Mouse (Mus musculus) natural killer cell, adult 2 months (primary cell): ENCODE results near the gene Gm14325.
"Not testable (repeated sequence)": the region's sequence is repeated elsewhere in the genome, so short reads cannot be mapped to it uniquely, and the experiment has no call there.

Experiments used
- DNase-seq, 2 experiments: peaks; one replicate each; pipeline ENCODE4 v3.0.0; 2022; ENCODE audit warnings: low spot score in 2 of 2

The Gm14325 gene

DNA sequence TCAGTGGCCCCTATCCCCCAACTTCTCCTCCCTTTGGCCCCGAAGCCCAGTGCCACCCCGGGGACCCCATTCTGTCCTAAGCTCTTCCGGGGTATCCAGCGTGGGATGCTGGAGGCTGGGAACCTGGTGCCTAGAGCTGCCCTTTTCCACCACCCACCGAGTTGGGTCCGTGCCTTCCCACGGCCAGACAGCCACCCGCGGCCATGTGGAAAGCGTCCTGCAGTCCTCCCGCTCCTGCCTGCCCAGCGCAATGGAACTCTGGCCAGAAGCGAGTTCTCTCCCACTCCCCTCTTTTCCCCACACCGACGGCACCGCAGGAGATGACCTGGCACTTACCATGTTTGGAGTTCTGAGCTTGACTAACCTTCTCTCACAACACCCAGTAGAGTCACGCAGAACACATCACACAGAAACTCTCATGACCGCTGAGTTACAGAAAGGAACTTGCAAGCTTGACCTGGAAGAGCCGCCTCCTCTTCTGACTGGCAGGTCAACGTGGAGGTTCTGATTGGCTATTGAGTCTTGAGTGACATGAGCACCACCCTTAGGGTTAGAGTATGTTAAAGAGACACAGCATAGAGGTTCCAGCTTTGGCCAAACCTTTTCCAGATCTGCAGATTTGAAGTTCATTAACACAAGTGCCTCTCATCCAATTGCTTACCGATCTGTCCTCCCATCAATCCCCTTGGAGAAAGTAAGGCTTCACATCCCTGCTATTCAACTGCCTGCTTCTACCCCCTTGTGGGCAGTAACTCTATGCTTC is at the start of gene Gm14325:
TSS of gene Gm14325 (minus strand) at position 436 of the 763 bp plus-strand sequence.
- peak; percentile 46 to 49 for DNase-seq

DNA sequence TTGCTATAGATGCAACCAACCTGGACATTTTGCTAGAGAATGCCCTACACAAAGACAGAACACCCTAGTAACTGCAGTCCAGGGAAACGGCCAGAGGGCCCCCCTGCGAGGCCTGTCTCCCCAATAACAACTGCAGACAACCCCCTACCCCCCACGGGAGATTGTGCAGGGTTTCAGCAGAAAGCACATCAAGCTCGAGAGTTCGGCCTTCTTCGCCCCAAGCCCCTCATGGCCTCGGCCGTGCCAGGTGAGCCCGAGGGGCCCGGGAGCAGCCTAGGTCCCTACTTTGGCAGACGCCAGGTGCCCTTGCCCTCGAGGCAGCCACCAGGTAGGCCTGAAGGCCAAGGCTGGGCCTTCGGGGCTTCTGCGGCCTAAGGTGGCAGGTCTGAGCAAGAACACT is 47.6 kb upstream of the Gm14325 start:
- DNase-seq: not testable (repeated sequence)

DNA sequence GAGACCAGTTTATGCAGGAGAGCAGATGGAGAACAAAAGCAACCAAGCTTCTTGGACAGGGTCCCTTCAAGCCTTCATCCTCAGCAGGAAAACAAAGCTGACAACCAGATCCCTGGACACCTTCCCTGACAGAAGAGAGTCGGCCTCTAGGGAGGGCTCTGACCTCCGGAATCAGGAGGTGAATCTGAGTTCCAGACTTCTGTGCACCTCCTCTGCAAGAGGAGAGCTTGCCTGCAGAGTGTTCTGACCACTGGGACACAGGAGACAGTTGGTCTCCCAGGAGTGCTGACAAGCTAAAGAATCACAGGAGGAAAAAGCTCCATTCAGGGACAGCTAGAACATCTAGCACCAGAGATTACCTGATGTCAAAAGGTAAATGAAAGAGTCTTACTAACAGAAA is 22.1 kb upstream of the Gm14325 start:
- DNase-seq: not testable (repeated sequence)

DNA sequence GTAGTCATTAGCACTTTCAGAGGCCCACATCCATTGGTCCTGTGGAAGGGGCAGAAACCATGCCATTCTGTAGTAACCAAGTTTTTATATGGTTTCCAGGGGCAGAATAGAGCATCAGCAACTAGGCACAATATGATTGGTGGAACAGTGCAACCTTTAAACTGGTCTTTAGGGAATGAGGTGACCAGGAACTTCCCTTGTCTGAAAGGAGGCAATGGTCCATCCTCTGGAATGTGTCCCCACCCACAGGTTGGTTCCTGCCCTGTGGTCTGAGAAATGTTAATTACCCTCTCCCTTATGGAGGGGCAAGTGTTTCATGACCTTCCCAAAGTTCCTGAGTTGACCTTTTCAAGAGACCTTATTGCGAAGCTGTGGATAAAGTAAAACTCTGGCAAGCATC is 3.5 kb upstream of the Gm14325 start:
- not testable (repeated sequence) for DNase-seq

GRCm38 (mm10) chr2:177836756-177837155 is 3.4 kb downstream of the Gm14325 start:
- not testable (repeated sequence) for DNase-seq

DNA sequence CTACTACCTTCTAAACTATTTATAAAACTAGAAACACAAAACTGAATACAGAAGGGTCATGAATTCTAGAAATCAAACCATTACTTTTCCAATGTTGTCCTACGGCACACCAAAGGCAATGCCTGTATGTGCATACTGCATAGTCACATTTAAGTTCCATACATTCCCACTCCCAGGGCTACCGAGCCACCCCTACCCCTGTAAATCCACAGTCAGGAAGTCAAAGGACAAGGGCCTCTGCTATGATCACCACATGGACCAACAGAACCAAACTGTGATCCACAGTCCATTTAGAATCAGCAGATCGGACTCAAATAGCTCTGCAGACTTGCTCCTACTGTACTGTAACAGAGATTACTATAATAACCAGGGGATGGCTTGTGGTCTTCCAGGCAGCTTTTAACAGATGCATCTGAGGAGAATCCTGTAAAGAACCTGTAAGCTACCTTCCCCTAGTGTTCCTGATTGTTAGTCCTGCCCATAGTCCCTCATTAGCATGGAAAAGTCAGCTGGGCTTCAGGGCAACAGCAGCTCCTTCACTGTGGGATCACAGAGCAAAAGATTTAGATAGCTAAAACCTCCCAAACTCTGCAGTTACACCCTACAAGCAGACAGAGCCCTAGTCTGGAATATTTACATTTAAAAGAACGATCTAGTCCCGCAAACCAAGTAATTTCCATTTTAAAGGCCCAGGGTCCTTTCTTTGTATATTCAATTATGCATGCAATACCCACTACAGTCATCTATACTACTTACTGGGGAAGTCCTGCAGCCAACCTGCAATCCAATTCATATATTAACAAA is 4.2 kb downstream of the Gm14325 start:
- DNase-seq: not testable (repeated sequence)

- DNase-seq: not testable (repeated sequence)
Measured at GRCm38 (mm10) chr2:177821952-177822351, 18.2 kb downstream of the Gm14325 start.

DNA sequence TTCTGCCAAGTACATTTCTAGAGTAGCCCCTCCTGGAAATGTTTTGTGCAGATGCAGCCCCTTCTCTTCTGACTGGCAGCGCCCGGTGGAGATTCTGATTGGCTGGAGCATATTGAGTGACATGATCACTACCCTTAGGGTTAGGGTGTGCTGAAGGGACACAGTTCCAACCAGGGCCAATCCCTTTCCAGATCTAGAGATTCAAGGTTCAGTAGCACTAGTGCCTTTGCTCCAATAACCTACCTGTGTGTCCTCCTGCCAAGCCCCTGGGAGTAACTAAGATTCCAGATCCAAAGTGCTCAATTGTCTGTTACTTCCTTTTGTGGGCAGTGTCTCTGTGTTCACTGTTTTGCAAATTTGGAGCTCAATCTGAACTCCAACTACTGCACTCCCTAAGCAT is 34.0 kb downstream of the Gm14325 start:
- not testable (repeated sequence) for DNase-seq

DNA sequence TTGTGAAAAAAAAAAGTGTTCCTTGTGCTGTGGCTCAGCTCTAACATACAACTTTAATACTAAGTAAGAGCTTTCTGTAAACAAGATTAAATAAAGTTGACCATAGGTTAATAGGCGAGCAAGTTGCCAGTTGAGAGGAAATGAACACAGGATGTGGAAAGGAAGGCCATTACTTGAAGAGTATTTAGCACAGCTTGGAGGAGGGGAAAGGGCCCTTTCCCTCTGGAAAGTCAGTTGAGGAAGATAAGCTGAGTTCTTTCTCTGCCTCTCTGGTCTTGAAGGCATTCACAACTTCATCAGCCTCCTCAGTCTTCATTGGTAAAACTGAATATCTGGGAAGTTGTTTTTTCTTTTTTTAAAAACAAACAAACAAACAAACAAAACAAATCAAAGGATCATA is 52.8 kb downstream of the Gm14325 start:
- DNase-seq: not testable (repeated sequence)
